Comparison of ENCODE assay signal across 17 mouse cellular contexts in the genomic region with DNA sequence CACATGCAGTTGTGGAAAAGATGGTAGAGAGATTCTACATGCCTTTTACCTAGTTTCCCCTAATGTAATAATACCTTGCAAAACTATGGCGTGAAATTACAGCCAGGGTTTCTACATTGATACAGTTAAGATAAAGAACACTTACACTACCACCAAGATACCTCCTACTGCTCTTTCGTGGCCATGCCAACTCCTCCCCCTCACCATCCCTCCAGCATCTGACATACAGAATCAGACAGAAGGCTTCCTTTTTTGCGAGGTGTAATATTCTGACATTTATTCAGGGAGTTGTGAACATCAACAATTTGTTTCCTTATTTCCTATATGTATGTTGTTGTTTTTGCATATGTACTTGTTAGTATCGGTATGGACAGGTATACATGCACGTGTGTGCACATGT. TPM values are rescaled to one million over a fixed set of nuclear protein-coding genes. Genes with fewer than 3 reads are reported as not detected.
DNase-seq lines count a peak whose midpoint lies in the region; ATAC-seq and TF ChIP-seq lines count a peak whose summit lies in the region.
"Had no signal": no experiment of that assay in that cellular context is flagged by ENCODE, and none has a peak within 500 bp of the region (broad histone marks: within the 10 kb centered on the region; RNA-seq: fewer than 3 reads in every experiment).

No protein-coding gene starts in this region.

- 90% methylated on average over 5 of the region's 5 CpGs for WGBS in midbrain, embryonic 11.5 days
- WGBS in midbrain, postnatal 0 days = 88% methylated on average over 5 of the region's 5 CpGs
- 90% methylated on average over 5 of the region's 5 CpGs for WGBS in forebrain, embryonic 10.5 days

- H3K27ac ChIP-seq in midbrain, embryonic 11.5 days (ENCODE audit: low read depth, low read length) = no peak overlapping the region
- H3K27ac ChIP-seq in midbrain, postnatal 0 days (ENCODE audit: low read depth, low read length) = no peak overlapping the region
- H3K27ac ChIP-seq in forebrain, embryonic 10.5 days = no peak overlapping the region
- H3K27ac ChIP-seq: embryonic facial prominence, embryonic 10.5 days; gastrocnemius, adult 2 months; hindbrain, embryonic 10.5 days had no signal

- ATAC-seq in midbrain, embryonic 11.5 days (ENCODE audit: low FRiP score) = no peak
- ATAC-seq in midbrain, postnatal 0 days (ENCODE audit: low FRiP score) = no peak

- H3K36me3 ChIP-seq in midbrain, embryonic 11.5 days (ENCODE audit: control insufficient read depth, insufficient read depth, low read length) = no peaks in the 10 kb centered on the region
- H3K36me3 ChIP-seq in midbrain, postnatal 0 days (ENCODE audit: insufficient read depth, low read length) = no peaks in the 10 kb centered on the region
- H3K36me3 ChIP-seq in forebrain, embryonic 10.5 days (replicated peaks) = no peaks in the 10 kb centered on the region
- H3K36me3 ChIP-seq: embryonic facial prominence, embryonic 10.5 days; heart, embryonic 12.5 days; hindbrain, embryonic 10.5 days had no signal

- DNase-seq in layer of hippocampus, adult 18-20 months (ENCODE audit: low spot score in 2 of 2) = peak; percentile 30 to 79
- DNase-seq in layer of hippocampus, postnatal 10 days (ENCODE audit: low spot score in 2 of 2) = no peak
- DNase-seq in midbrain, embryonic 11.5 days (ENCODE audit: low spot score, missing footprints) = peak; percentile 23
- no peak for DNase-seq in midbrain, postnatal 0 days (ENCODE audit: low spot score)
- peak; percentile 63 for DNase-seq in brain, adult 2 months (ENCODE audit: low read depth, low spot score)
- peak; percentile 42 to 44 for DNase-seq in layer of hippocampus, adult 8-10 months (ENCODE audit: low spot score in 2 of 2)
- DNase-seq in urinary bladder, postnatal 36 days (ENCODE audit: low spot score in 2 of 2) = no peak
- no peak for DNase-seq in forebrain, embryonic 10.5 days (ENCODE audit: extremely low spot score, low spot score)
- DNase-seq: adrenal gland, adult 2 months; adrenal gland, postnatal 25 days; cerebellum, adult 2 months; cerebellum, postnatal 10 days; gastrocnemius, adult 2 months; gastrocnemius, postnatal 25 days had no signal

- H3K4me1 ChIP-seq in midbrain, embryonic 11.5 days (ENCODE audit: control insufficient read depth, insufficient read depth, low read length) = no peaks in the 10 kb centered on the region
- no peaks in the 10 kb centered on the region for H3K4me1 ChIP-seq in midbrain, postnatal 0 days (ENCODE audit: insufficient read depth, low read length)
- peaks cover 3% of the 10 kb centered on the region; the same call in 1 of the 2 replicates for H3K4me1 ChIP-seq in forebrain, embryonic 10.5 days
- H3K4me1 ChIP-seq: hindbrain, embryonic 10.5 days had no signal

- no peaks in the 10 kb centered on the region for H3K9me3 ChIP-seq in midbrain, embryonic 11.5 days (ENCODE audit: control insufficient read depth, low read length)
- no peaks in the 10 kb centered on the region for H3K9me3 ChIP-seq in midbrain, postnatal 0 days (ENCODE audit: low read length)
- no peaks in the 10 kb centered on the region for H3K9me3 ChIP-seq in forebrain, embryonic 10.5 days
- H3K9me3 ChIP-seq: embryonic facial prominence, embryonic 10.5 days; heart, embryonic 12.5 days; hindbrain, embryonic 10.5 days had no signal

- H3K4me2 ChIP-seq in midbrain, embryonic 11.5 days = no peak overlapping the region
- H3K4me2 ChIP-seq in midbrain, postnatal 0 days (ENCODE audit: low read depth, low read length, poor library complexity, severe bottlenecking) = no peak overlapping the region
- H3K4me2 ChIP-seq: heart, embryonic 12.5 days had no signal

- H3K9ac ChIP-seq in midbrain, embryonic 11.5 days (ENCODE audit: low read length) = no peak overlapping the region
- no peak overlapping the region for H3K9ac ChIP-seq in midbrain, postnatal 0 days (replicated peaks; ENCODE audit: low read length, poor library complexity, severe bottlenecking)
- H3K9ac ChIP-seq: heart, embryonic 12.5 days had no signal

- TF ChIP-seq CTCF in midbrain, postnatal 0 days (IDR thresholded peaks at IDR 0.05) = no peak

- no peak overlapping the region for H3K4me3 ChIP-seq in midbrain, embryonic 11.5 days (ENCODE audit: low read depth, low read length)
- no peak overlapping the region for H3K4me3 ChIP-seq in midbrain, postnatal 0 days (ENCODE audit: low read depth, low read length)
- no peak overlapping the region for H3K4me3 ChIP-seq in forebrain, embryonic 10.5 days
- H3K4me3 ChIP-seq: embryonic facial prominence, embryonic 10.5 days; gastrocnemius, adult 2 months; heart, embryonic 12.5 days; hindbrain, embryonic 10.5 days had no signal

- H3K27me3 ChIP-seq in midbrain, embryonic 11.5 days (ENCODE audit: control insufficient read depth, insufficient read depth, low read length) = no peaks in the 10 kb centered on the region
- no peaks in the 10 kb centered on the region for H3K27me3 ChIP-seq in midbrain, postnatal 0 days (ENCODE audit: insufficient read depth, low read length)
- no peaks in the 10 kb centered on the region for H3K27me3 ChIP-seq in forebrain, embryonic 10.5 days (ENCODE audit: poor library complexity, severe bottlenecking)
- H3K27me3 ChIP-seq: heart, embryonic 12.5 days had no signal

RNA-seq across cellular contexts. Expression of a gene that starts 11.3 kb away (rescaled TPM):
- 10 to 100 TPM; 21.4 to 21.7 TPM for total RNA-seq in layer of hippocampus, adult 18-20 months (2021)
- total RNA-seq in layer of hippocampus, postnatal 10 days (2021) = 10 to 100 TPM; 20.5 to 25.2 TPM
- 10.5 and 10.8 TPM in 2 replicates for polyA plus RNA-seq in midbrain, embryonic 11.5 days (2014; fragmentation: Nextera tagmentation; extraction: Ambion mirVana)
- 26.2 and 27.0 TPM in 2 replicates for total RNA-seq in midbrain, postnatal 0 days (2014; rRNA removed)
- polyA plus RNA-seq in midbrain, postnatal 0 days (2015; fragmentation: Nextera tagmentation; extraction: Ambion mirVana) = 4.1 and 4.2 TPM in 2 replicates
- total RNA-seq in layer of hippocampus, adult 8-10 months (2022) = 10 to 100 TPM; 23.0 to 30.7 (median 29.0) TPM
- polyA plus RNA-seq in forebrain, embryonic 10.5 days (2016; fragmentation: Nextera tagmentation; extraction: Ambion mirVana) = 10.9 and 12.8 TPM in 2 replicates

Comparison
In these comparisons a context has a peak if more than half of its experiments do, and no peak if none do; other contexts are left out.
1. DNase-seq: peak in layer of hippocampus, adult 18-20 months (2 of 2), midbrain, embryonic 11.5 days (single experiment), brain, adult 2 months (single experiment) and layer of hippocampus, adult 8-10 months (2 of 2); none in layer of hippocampus, postnatal 10 days (0 of 2), midbrain, postnatal 0 days (single experiment), urinary bladder, postnatal 36 days (0 of 2) and forebrain, embryonic 10.5 days (single experiment).